Mouse (Mus musculus): ENCODE data around the gene Hist1h4f. TPM values are rescaled to one million over a fixed set of nuclear protein-coding genes. Genes with fewer than 3 reads are reported as not detected.

Gene Hist1h4f
- polyA plus RNA-seq, 1 experiment from 2014 or later, result not detected

DNA sequence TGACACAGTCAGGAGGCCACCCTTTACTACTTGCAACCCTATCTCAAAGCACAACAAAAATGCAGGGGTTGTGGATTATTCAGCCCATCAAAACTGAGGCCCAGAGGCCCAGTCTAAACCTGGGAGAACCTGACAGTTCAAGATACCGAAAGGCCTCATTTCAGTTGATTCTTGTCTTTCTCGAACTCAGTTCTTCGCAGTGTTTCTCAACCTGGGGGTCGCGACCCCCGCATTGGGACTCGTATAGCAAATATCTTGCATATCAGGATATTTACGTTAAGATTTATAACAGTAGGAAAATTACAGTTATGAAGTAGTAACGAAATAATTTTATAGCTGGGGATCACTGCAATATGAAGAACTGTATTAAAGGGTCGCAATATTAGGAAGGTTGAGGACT is 25.5 kb downstream of the Hist1h4f start:
- no peak for ATAC-seq (ENCODE audit: low FRiP score, low read depth)
- 2% methylated on average over 10 of the region's 10 CpGs for WGBS
- peak overlapping the region; percentile 52 for H3K4me3 ChIP-seq
- H3K9ac ChIP-seq, result no peak overlapping the region
- no peaks in the 10 kb centered on the region for H3K27me3 ChIP-seq
- no peaks in the 10 kb centered on the region for H3K9me3 ChIP-seq
- H3K27ac ChIP-seq (replicated peaks), result no peak overlapping the region
- H3K4me1 ChIP-seq (replicated peaks), result peaks cover 24% of the 10 kb centered on the region
- H3K36me3 ChIP-seq, result no peaks in the 10 kb centered on the region
- peak overlapping the region; percentile 57 for H3K4me2 ChIP-seq

DNA sequence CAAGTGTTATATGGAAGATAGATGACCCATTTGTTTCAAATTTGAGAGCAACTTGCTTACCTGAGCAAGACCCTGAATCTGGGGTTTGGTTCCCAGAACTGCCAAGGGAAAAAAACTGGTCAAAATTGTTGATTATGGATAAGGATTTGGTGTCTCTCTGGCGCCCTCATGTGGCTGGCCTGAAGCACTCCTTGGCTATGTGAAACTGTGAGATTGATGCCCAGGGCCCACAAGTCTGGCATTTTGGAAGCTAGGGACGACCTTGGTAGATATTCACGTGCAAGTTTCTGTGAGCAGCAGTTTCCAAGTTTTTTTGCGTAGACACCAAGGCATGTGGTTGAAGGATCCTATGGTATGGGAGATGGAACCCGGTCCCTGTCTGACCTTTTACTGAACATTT is 26.8 kb downstream of the Hist1h4f start:
- no peak for ATAC-seq (ENCODE audit: low FRiP score, low read depth)
- peak overlapping the region; percentile 23 for H3K4me2 ChIP-seq
- no peak overlapping the region for H3K4me3 ChIP-seq
- no peak overlapping the region for H3K9ac ChIP-seq
- H3K27ac ChIP-seq (replicated peaks), result no peak overlapping the region
- no peaks in the 10 kb centered on the region for H3K9me3 ChIP-seq
- H3K27me3 ChIP-seq, result no peaks in the 10 kb centered on the region
- H3K4me1 ChIP-seq (replicated peaks), result peaks cover 21% of the 10 kb centered on the region
- no peaks in the 10 kb centered on the region for H3K36me3 ChIP-seq
- WGBS, result 9% methylated on average over 5 of the region's 5 CpGs

DNA sequence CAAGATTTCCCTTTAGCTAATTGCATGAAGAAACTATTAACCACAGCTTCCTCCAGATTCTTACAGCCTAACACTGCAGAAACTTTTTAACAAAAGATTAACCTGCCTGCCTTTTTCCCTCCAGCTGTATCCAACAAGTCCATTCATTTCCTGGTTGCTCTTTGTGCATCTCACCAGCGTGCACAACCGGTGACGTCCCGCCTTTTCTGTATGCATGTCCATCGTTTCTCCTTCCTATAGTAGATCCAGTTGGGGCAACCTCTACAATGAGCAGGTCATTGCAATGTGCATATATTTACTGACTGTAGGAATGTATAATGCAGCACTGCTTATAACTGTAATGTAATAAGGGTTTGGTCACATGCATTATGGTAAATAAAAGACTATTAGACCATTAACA is 27.5 kb downstream of the Hist1h4f start:
- Histone ChIP-seq H3K4me2 (no peak overlapping the region), H3K4me3 (no peak overlapping the region), H3K9ac (no peak overlapping the region), H3K36me3 (no peaks in the 10 kb centered on the region), H3K27me3 (no peaks in the 10 kb centered on the region), H3K9me3 (no peaks in the 10 kb centered on the region), H3K4me1 (replicated peaks) (peaks cover 20% of the 10 kb centered on the region), H3K27ac (replicated peaks) (no peak overlapping the region)
- 47% methylated on average over 5 of the region's 5 CpGs for WGBS
- ATAC-seq (ENCODE audit: low FRiP score, low read depth), result no peak

DNA sequence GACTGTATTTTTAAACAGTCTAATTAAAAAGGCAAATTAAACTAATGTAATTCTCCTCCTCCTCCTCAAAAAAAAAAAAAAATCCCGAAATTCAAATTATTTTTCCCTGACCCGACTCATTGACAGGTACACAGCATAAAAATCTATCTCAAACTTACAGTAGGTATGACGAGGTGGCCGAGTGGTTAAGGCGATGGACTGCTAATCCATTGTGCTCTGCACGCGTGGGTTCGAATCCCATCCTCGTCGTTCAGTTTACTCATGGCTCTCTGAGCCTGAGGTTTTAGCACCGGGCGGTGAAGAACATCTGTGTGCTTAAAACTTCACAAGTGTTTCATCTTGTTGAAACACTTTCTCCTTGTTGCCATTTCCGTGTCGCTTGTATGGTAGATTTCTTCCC is 29.7 kb downstream of the Hist1h4f start:
- H3K9ac ChIP-seq, result no peak overlapping the region
- peaks cover 16% of the 10 kb centered on the region for H3K4me1 ChIP-seq (replicated peaks)
- 1% methylated on average over 14 of the region's 14 CpGs for WGBS
- no peak overlapping the region for H3K27ac ChIP-seq (replicated peaks)
- peak overlapping the region; percentile 43 for H3K4me2 ChIP-seq
- no peaks in the 10 kb centered on the region for H3K9me3 ChIP-seq
- no peaks in the 10 kb centered on the region for H3K27me3 ChIP-seq
- 0 out of 2 replicates have a peak overlapping the region, but pooled peaks have one; percentile 8 for H3K4me3 ChIP-seq
- no peak for ATAC-seq (ENCODE audit: low FRiP score, low read depth)
- H3K36me3 ChIP-seq, result no peaks in the 10 kb centered on the region

DNA sequence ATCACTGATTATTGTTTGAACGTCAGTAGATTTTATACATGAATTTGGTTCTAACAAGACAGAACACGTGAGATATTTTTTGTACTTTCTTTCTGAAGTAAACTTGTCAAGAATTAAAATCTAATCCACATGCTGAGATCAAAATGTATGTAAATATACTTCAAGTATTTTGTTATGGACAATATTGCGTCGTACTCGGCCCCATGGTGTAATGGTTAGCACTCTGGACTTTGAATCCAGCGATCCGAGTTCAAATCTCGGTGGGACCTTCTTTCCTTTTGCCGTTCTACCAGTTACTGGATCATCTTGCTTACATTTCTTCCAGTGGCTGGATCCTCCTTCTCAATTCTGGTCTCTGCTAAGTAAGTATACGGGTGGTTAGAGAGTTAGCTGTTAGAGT is 32.0 kb downstream of the Hist1h4f start:
- H3K36me3 ChIP-seq, result no peaks in the 10 kb centered on the region
- H3K27ac ChIP-seq (replicated peaks), result 0 out of 2 replicates have a peak overlapping the region, but pooled peaks have one; percentile 10
- peak overlapping the region; percentile 91 for H3K4me2 ChIP-seq
- H3K9me3 ChIP-seq, result no peaks in the 10 kb centered on the region
- H3K27me3 ChIP-seq, result no peaks in the 10 kb centered on the region
- H3K4me1 ChIP-seq (replicated peaks), result peaks cover 17% of the 10 kb centered on the region
- H3K4me3 ChIP-seq, result peak overlapping the region; percentile 37
- under 1% methylated on average over 10 of the region's 10 CpGs for WGBS
- no peak overlapping the region for H3K9ac ChIP-seq
- ATAC-seq (ENCODE audit: low FRiP score, low read depth), result no peak

DNA sequence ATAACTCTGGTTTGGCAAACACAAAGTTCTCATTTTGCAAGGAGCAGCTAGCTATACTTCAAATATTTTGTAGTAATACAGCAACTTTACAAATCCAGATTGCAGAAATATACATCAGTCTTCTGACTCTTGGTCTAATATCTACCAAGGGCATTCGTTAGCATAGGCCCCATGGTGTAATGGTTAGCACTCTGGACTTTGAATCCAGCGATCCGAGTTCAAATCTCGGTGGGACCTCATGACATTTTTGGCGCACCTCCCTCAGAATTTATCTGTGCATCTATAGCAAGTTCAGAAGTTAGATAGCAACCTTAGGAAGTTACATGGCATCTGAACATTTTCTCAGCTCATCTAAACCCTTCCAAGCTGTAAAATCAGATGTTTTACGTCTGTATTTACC is 32.6 kb downstream of the Hist1h4f start:
- 0 out of 2 replicates have a peak overlapping the region, but pooled peaks have one; percentile 10 for H3K27ac ChIP-seq (replicated peaks)
- H3K4me2 ChIP-seq, result peak overlapping the region; percentile 91
- WGBS, result under 1% methylated on average over 6 of the region's 6 CpGs
- H3K4me3 ChIP-seq, result peak overlapping the region; percentile 37
- H3K36me3 ChIP-seq, result no peaks in the 10 kb centered on the region
- no peaks in the 10 kb centered on the region for H3K27me3 ChIP-seq
- H3K9ac ChIP-seq, result no peak overlapping the region
- H3K9me3 ChIP-seq, result no peaks in the 10 kb centered on the region
- H3K4me1 ChIP-seq (replicated peaks), result peaks cover 17% of the 10 kb centered on the region
- 0 out of 2 replicates have a peak, but pooled peaks have one; percentile 45 for ATAC-seq (ENCODE audit: low FRiP score, low read depth)

DNA sequence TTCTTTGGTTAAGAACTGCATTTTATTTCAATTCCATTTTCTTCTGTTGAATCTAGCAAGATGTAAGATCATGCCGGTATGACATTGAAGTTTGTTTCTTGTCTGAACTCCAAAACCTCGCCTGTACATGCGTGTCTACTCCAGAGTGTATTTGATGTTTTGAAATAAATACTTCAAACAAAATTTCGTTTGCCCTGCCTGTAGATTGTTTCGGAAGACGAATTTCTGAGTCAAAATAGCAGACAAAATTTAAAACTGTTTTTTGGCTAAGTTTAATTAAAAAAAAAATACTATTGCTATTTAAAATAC is 33.2 kb downstream of the Hist1h4f start:
- H3K9ac ChIP-seq, result 0 out of 2 replicates have a peak overlapping the region, but pooled peaks have one; percentile 19

DNA sequence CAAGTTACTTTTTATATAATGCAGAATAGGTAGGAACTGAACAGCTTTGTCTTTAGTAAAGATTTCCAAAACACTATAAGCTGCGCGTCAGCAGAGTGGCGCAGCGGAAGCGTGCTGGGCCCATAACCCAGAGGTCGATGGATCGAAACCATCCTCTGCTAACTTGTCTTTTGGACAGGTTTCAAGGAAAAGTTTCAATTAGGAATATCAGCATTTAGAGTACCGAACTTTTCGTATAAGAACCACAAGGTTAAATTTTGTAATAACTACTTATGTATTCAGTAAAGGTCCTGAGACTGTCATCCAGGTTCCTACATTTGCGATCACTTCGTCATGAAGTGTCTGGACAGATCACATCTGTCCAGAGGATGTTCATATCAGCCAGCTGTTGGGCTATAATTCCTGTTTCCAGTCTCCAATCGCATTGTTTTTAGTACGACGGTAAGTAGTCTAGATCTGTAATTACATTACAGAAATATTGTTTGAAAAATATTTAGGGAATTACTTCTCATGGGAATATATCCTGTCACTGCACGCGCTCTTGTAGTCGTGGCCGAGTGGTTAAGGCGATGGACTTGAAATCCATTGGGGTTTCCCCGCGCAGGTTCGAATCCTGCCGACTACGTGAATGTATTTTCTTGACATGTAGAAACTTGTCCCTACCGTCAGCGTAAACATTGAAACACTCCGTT is 33.7 kb downstream of the Hist1h4f start:
- H3K9me3 ChIP-seq, result no peaks in the 10 kb centered on the region
- H3K27me3 ChIP-seq, result no peaks in the 10 kb centered on the region
- WGBS, result under 1% methylated on average over 27 of the region's 27 CpGs
- peak overlapping the region; percentile 91 for H3K4me2 ChIP-seq
- peak overlapping the region; percentile 56 for H3K4me3 ChIP-seq
- H3K27ac ChIP-seq (replicated peaks), result peak overlapping the region; percentile 62
- no peaks in the 10 kb centered on the region for H3K36me3 ChIP-seq
- peaks cover 17% of the 10 kb centered on the region for H3K4me1 ChIP-seq (replicated peaks)
- peak overlapping the region; percentile 29; the same call in 1 of the 2 replicates for H3K9ac ChIP-seq
- peak; percentile 85 for ATAC-seq (ENCODE audit: low FRiP score, low read depth)

More for the DNA sequence above, 33.2 kb downstream of the Hist1h4f start:
- Histone ChIP-seq H3K4me3 (peak overlapping the region; percentile 56), H3K36me3 (no peaks in the 10 kb centered on the region), H3K4me2 (peak overlapping the region; percentile 91), H3K27me3 (no peaks in the 10 kb centered on the region), H3K27ac (replicated peaks) (no peak overlapping the region), H3K9me3 (no peaks in the 10 kb centered on the region), H3K4me1 (replicated peaks) (peaks cover 17% of the 10 kb centered on the region)
- ATAC-seq (ENCODE audit: low FRiP score, low read depth), result no peak
- 1% methylated on average over 6 of the region's 6 CpGs for WGBS

DNA sequence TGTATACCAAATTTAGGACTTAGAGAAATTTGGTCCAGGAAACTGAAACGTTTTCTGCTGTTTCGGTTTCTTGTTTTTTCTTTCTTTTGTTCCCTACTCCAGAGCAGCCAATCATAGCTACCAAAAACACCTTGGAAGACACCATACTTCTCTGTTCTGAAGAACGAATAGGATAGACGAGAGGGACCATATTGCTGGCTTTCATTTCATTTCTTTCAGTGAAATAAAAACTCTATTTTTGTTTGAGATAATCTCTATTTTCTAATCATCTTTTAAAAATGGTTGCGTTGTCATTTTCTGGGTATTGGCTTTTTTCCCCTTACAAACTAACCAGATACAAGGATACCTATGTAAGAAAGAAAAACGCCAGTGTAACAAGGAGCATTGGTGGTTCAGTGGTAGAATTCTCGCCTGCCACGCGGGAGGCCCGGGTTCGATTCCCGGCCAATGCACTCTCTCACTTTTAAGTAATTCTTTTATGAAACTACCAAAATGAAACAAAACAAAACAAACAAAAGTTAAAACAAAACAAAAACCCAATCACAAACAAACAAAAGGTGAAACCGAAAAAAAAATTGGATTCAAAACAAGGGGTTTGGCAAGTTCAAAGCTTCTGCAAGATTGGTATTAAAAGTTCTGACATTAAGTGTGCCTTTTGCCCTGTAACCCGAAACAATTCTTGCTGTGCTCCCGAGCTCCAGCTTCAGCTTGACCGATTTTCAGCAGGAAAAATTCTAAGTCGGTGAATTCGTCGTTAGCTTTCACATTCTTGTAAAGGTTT is 34.4 kb downstream of the Hist1h4f start:
- no peaks in the 10 kb centered on the region for H3K36me3 ChIP-seq
- no peaks in the 10 kb centered on the region for H3K27me3 ChIP-seq
- H3K4me3 ChIP-seq, result peak overlapping the region; percentile 56
- no peaks in the 10 kb centered on the region for H3K9me3 ChIP-seq
- peak overlapping the region; percentile 58; the same call in 1 of the 2 replicates for H3K27ac ChIP-seq (replicated peaks)
- WGBS, result under 1% methylated on average over 19 of the region's 19 CpGs
- peak; percentile 57; the same call in 1 of the 2 replicates for ATAC-seq (ENCODE audit: low FRiP score, low read depth)
- H3K4me2 ChIP-seq, result peak overlapping the region; percentile 91
- H3K4me1 ChIP-seq (replicated peaks), result peaks cover 17% of the 10 kb centered on the region
- peak overlapping the region; percentile 29; the same call in 1 of the 2 replicates for H3K9ac ChIP-seq

DNA sequence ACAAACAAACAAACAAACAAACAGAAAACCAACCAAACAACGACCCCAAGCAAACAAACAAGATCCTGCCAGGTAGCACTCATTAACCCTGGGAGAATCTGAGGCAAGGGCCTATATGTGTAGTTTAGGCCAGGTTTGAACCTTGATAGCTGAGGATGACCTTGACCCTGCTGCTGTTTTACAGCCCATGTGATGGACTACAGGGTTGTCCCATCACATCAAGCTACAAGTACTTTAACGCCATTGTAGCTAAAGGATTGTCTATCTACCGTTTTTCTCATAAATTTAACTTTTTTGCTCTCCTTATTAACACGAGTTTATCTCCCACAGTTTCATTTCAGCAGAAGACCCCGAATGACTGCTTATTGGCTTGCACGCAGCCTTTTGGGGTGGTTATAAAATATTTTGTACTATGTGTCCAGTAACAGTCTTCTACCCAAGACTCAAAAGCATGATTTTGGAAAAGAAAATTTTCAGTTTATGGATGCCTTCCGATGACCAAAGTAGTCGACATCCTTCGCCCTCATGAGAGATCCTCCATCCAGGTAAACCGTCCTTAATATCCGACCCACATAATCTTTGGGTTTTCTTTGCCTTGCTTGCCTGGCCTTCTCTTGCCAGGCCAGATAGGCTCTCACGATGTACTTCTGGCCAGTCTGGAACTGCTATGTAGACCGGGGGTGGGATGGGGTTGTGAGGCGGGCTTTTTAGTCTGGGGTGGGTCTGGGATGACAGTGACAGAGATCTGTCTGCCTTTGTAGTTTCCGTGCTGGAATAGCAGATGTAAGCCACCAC is 35.4 kb downstream of the Hist1h4f start:
- no peak overlapping the region for H3K27ac ChIP-seq (replicated peaks)

DNA sequence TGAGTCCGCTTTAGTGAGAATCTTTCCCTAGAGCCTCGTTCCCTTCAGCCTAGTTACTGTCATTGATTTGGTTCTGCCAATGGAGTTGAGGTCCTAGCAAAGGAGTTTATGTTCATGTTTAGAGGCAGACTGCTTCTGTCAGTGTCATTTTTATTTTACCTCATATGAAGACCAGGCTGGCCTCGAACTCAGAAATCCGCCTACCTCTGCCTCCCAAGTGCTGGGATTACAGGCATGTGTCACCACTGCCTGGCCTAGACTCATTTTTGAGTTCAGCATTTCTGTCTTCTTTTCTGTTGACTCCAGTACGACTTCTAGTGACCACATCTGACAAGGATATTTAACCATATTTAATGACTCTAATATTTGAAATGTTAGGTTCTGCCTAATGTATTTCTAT is 36.2 kb downstream of the Hist1h4f start:
- Histone ChIP-seq H3K4me3 (no peak overlapping the region), H3K9ac (no peak overlapping the region), H3K4me2 (no peak overlapping the region), H3K27me3 (no peaks in the 10 kb centered on the region), H3K27ac (replicated peaks) (no peak overlapping the region), H3K9me3 (no peaks in the 10 kb centered on the region), H3K4me1 (replicated peaks) (peaks cover 17% of the 10 kb centered on the region), H3K36me3 (no peaks in the 10 kb centered on the region)
- no peak for ATAC-seq (ENCODE audit: low FRiP score, low read depth)
- 76% methylated on average over 5 of the region's 5 CpGs for WGBS

More for the DNA sequence above, 35.4 kb downstream of the Hist1h4f start:
- H3K4me3 ChIP-seq, result peak overlapping the region; percentile 56
- H3K27me3 ChIP-seq, result no peaks in the 10 kb centered on the region
- H3K9ac ChIP-seq, result peak overlapping the region; percentile 42
- 55% methylated on average over 15 of the region's 15 CpGs for WGBS
- ATAC-seq (ENCODE audit: low FRiP score, low read depth), result no peak
- no peaks in the 10 kb centered on the region for H3K9me3 ChIP-seq
- H3K4me2 ChIP-seq, result peak overlapping the region; percentile 91
- H3K36me3 ChIP-seq, result no peaks in the 10 kb centered on the region
- H3K4me1 ChIP-seq (replicated peaks), result peaks cover 17% of the 10 kb centered on the region
